Mouse (Mus musculus): Measurements from ENCODE around the gene Lamc3.

Gene Lamc3

DNA sequence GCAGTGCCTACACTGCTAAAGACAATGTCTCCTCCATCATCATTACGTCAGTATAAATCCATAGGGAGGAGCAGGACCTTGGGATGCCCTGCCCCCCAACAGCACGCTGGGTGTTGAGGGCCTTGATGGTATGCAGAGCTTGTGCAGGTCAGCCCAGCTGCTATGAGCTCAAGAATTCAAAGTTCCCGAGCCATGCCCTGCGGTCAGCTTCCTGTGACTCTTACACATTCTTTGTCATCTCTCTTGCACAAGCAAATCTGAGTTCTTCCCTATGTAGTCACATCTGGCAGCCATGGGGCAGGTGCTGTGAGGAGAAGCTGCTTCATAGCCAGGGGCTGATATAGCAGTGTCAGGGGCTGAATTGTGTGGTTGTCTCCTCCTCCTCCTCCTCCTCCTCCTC lies 48.0 kb downstream of the Lamc3 start:
- DNase-seq (ENCODE audit: low spot score in 2 of 2), result no peak

- DNase-seq (ENCODE audit: low spot score in 2 of 2), result no peak
These were observed 51.2 kb downstream of the Lamc3 start for GRCm38 (mm10) chr2:31938298-31938697.

DNA sequence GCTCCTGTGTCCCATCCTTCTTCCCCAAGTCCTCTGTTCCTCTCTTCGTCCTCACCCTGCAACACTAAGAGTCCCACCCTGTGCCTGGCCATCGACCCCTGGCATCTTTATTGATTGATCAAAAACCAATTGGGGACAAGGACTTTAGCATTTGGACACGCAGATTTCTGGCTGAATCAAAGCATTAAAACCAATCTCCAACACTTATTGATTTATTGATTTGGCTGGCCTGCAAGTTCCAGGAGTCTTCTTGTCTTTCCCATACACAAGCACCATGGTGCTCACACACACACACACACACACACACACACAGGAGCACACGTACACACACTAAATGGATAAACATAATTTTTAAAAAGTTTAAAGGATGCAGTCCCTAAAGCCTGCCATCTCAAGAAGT lies 55.9 kb downstream of the Lamc3 start:
- no peak for DNase-seq (ENCODE audit: low spot score in 2 of 2)

DNA sequence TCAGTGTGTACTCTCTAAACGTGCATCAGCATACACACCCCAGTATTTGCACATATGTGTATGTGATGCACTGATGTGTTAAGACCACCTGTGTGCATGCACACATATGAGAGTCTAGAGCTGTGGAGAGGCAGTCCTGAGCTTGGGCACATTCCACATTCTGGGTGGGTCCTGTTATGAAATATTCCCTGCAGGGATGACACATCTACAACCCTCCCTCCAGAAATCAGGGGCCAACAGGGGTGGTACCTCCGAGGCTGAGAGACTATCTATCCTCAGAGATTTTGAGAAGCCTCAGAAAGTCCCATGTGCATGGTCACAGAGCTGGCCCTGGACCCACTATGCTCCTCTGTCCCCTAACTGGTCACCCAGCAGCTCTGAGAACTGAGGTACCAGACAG lies 58.5 kb downstream of the Lamc3 start:
- DNase-seq (ENCODE audit: low spot score in 2 of 2), result no peak

GRCm38 (mm10) chr2:31948392-31948791 lies 61.3 kb downstream of the Lamc3 start:
- no peak for DNase-seq (ENCODE audit: low spot score in 2 of 2)

GRCm38 (mm10) chr2:31948801-31949200 lies 61.7 kb downstream of the Lamc3 start:
- DNase-seq (ENCODE audit: low spot score in 2 of 2), result no peak

GRCm38 (mm10) chr2:31950058-31950871 lies 63.2 kb downstream of the Lamc3 start, which contains the start of gene Aif1l:
TSS of gene Aif1l (plus strand) at chr2:31950139.
- DNase-seq (ENCODE audit: low spot score in 2 of 2), result peak in 1 of 2 experiments; percentile 9

DNA sequence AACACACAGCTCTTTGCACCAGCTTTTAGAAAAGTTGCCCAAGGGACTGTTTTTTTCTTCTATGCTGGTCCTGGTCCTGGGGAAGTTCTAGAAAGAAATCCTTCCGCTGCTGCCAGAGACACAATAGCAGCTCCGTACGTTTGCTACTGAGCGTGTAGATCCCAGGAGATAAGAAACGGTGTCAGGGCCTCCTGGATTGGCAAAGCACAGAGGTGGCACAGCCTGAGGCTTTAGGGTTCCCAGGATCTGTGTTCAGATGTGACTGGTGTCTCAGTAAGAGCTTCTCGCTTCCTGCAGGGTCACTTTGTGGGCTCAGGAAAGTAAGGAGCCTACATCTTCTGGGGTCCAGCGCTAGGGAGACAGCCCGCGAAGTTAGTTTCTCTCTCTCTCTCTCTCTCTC lies 63.9 kb downstream of the Lamc3 start:
- no peak for DNase-seq (ENCODE audit: low spot score in 2 of 2)

GRCm38 (mm10) chr2:31952236-31952635 lies 65.1 kb downstream of the Lamc3 start:
- DNase-seq (ENCODE audit: low spot score in 2 of 2), result no peak

- no peak for DNase-seq (ENCODE audit: low spot score in 2 of 2)
These were observed 65.6 kb downstream of the Lamc3 start for GRCm38 (mm10) chr2:31952725-31953124.

DNA sequence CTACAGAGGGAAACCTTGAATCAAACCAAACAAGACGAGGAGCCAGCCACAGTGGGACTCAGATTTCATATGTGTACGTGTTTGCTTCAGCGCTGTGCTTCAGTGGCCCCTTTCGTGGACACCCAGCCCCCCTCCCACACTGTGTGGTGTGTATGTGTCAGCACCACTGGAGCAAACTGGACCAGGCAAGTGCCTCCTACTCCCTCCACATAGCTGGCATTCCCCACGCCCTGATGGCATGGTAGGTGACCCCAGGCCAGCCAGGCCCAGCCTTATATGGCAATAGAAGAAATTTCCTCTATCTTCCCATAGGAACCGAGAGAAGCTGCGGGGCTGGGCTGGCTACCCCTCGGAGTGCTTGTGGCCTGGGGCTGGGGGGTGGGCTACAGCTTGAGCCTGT lies 66.6 kb downstream of the Lamc3 start:
- no peak for DNase-seq (ENCODE audit: low spot score in 2 of 2)

GRCm38 (mm10) chr2:31954779-31955181 lies 67.7 kb downstream of the Lamc3 start:
- DNase-seq (ENCODE audit: low spot score in 2 of 2), result no peak

GRCm38 (mm10) chr2:31955686-31956085 lies 68.6 kb downstream of the Lamc3 start:
- DNase-seq (ENCODE audit: low spot score in 2 of 2), result no peak

DNA sequence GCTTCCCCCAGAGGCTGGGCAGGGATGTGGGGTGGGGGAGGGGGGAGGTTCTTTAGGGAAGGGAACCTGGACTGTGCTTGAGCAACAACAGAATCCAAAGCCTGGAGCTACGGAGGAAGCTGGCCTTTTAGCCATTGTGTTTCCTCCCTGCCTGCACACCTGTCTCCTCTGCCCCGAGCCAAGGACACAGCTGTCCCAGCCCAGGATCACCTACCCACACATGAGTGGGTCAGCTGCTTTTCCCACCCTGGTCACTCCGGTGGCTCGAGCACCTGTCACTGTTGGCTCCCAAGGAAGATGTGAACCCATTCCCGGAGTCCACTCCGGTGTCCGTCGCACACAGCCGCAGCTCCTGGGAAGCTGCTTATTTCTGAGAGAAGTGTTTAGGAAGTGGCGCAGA lies 70.1 kb downstream of the Lamc3 start:
- no peak for DNase-seq (ENCODE audit: low spot score in 2 of 2)

DNA sequence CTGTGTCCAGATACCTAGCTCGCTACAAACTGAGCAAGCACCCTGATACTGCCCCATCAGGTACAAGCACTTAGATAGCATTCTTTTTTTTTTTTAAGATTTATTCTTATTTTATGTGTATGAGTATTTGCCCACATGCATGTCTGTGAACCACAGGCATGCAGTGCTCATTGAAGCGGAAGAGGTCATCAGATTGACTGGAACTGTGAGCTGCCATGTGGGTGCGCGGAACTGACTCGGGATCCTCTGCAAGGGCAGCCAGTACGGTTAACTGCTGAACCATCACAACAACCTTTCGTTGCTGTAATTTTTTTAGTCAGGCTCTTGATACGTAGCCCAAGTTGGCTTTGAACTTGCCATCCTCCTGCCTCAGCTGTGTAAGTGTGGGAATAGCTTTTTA lies 73.9 kb downstream of the Lamc3 start:
- no peak for DNase-seq (ENCODE audit: low spot score in 2 of 2)

DNA sequence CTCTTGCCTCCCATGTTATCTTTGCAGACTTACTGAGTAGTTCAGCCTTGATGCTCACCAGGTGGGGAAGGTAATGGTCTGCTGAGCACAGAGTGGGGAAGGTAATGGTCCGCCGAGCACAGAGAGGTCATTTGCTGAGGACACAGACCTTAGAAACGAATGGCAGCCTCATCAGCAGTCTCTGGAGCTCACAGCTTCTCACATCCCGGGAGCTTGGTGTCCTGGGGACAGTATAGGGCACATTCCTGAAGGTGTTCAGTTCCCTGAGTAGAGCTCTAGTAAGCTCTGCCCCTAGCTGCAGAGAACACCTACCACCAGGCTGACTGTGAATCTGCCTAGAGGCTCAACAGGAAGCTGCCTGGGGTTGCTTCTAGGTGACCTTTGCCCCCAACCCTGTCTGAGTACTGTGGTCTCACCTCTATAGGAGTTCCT lies 74.7 kb downstream of the Lamc3 start:
- no peak for DNase-seq (ENCODE audit: low spot score in 2 of 2)

DNA sequence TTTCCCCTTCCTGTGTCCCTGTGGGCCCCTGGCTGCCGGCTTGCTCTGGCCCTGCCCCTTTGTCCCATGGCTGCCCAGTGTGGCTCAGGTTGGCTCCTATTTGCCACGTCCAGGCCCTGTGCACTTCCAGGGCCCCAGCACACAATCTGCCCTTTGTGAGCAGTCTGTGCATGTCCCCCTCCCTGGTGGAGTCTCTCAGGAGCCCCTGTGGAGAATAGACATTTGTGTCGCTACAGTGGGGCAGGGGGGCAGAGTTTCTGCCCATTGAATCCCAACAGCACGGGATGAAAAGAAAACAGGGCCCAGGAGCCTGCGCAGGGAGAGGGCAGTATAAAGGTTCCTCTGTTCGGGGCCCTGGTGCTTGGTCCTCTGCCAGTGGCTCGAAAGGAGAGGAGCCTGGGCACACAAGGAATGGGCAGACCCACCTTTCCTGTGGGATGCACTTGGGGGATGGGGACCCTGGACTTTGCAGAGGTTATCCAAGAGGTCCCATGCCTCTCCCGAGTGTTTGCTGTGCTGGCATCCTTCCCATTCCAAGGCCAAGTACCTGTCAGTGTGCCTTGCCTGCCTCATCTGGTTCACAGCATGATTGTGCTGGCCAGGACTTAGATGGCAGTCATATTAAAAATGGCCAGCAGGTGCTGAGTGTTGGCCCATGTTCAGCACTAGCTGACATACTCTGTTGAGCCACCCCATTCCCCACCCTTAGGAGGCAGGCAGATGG lies 75.6 kb downstream of the Lamc3 start:
- no peak for DNase-seq (ENCODE audit: low spot score in 2 of 2)

GRCm38 (mm10) chr2:31963491-31963890 lies 76.4 kb downstream of the Lamc3 start:
- DNase-seq (ENCODE audit: low spot score in 2 of 2), result no peak

DNA sequence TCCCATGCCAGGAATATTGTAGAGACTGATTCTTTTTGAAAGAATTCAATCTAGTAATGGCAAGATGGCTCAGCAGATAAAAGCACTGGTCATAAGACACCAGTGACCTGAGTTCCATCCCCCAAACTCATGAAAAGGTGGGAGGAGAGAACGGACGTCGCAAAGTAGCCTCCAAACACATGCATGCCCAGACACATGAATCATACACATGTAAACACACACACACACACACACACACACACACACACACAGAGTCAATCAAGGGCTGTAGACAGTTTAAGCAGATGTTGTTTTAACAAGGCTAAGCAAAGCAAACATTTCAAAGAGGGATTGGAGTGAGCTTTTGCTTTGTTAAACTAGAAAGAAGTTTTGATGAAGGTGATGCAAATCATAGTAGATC lies 77.1 kb downstream of the Lamc3 start:
- no peak for DNase-seq (ENCODE audit: low spot score in 2 of 2)

DNA sequence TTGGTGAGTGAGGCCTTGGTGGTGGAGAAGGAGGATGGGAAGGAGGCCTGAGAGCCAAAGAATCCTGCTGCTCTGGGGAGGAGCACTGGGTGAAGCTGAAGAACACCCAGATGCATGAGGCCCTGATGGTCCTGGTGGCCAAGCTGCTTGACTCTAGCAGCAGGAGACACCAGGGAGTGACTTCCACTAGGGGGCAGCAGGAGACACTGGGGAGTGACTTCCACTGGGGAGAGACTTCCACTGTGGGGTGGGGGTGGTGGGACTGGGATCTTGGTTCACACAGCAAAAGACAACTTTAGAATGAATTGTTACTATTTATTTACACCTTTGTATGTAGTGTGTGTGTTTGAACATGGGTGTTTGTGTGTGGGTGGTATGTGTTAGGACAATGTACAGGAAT lies 78.0 kb downstream of the Lamc3 start:
- DNase-seq (ENCODE audit: low spot score in 2 of 2), result peak; percentile 31 to 59

- no peak for DNase-seq (ENCODE audit: low spot score in 2 of 2)
These were observed 79.7 kb downstream of the Lamc3 start for GRCm38 (mm10) chr2:31966801-31967200.

DNA sequence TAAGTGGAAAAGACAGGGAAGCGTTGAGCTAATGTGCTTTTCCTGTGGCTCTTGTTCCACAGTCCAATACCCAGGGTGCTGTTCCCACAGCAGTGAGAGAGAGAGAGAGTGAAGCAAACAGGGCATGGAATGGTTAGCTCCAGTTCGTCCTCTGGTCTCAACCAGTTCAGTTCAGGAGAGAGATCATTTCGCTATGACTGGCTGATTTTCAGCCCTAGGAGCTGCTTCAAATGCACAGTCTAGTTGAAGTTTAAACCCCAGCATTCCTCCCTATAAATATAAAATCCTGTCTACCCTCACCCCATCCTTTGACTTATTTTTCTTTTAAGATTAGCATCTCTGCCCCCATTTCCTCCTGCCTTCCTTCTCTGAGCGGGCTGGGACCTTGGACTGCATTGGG lies 85.5 kb downstream of the Lamc3 start:
- no peak for DNase-seq (ENCODE audit: low spot score in 2 of 2)

GRCm38 (mm10) chr2:31974141-31974808 lies 87.2 kb downstream of the Lamc3 start, which contains the start of gene Nup214:
TSS of gene Nup214 (plus strand) at chr2:31974436.
- DNase-seq (ENCODE audit: low spot score in 2 of 2), result peak; percentile 97 to 99

Measured in spleen, postnatal 14 days (tissue).